Mouse (Mus musculus): Measurements from ENCODE around the gene Galnt15. TPM values are rescaled to one million over a fixed set of nuclear protein-coding genes. Genes with fewer than 3 reads are reported as not detected.

Galnt15 gene
- polyA plus RNA-seq (2012; rRNA removed) = 0.02 TPM in 2 replicates

DNA sequence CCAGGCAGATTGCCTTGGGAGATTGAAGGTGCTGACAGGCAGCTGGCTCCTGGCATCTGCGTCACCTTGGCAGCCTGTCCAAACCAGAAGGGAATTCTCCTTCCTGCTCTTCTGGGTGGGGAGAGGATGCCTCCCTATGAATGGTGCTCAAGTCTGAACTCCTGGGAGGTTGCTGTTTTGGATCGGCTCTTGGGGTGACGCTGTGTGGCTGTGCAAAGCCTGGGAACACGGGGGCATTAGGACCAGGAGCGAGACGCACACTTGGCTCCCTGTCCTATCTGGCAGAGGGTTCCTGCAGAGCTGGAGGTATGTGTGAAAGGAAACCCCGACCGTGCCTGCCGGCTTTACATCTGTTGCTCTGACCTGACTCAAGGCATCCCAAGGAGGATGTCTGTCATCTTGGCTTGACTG, at the start of gene Galnt15:
Galnt15 (plus strand) TSS at position 309 of the 411 bp plus-strand sequence.

DNA sequence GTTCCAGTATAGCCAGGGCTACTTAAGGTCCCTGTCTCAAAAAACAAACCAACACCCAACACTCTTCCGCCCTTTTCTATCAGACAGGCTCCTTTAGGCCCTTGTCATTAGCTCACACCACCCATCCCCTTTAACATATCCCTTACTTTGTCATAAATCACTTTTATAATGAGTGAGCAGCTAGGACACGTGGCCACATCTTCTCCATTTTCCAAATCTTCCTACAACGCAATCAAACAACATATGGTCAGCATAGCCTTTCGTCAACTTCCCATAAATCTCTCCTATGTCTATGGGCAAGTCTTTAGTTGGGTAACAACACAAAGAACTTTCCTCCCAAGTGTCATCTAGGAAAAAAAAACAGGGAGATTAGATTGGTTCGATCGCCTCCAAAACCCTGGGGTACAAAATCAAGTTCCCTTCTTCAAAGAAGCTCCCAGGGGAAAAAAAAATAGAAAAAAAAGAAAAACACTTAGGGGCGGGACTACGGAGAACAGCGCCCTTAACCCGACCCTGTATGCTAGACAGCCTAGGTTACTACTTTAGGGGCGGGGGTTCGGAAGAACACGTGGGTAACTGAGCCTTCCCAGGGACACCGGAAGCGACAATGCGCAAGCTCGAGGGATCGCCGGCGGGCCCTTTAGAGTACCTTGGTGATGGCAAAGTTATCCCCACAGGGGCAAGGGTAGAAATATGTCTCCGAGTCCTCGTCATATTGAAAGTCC, 56.1 kb downstream of the Galnt15 start, which contains the start of gene Oxnad1:
Oxnad1 (plus strand) TSS at position 614 of the 725 bp plus-strand sequence.

DNA sequence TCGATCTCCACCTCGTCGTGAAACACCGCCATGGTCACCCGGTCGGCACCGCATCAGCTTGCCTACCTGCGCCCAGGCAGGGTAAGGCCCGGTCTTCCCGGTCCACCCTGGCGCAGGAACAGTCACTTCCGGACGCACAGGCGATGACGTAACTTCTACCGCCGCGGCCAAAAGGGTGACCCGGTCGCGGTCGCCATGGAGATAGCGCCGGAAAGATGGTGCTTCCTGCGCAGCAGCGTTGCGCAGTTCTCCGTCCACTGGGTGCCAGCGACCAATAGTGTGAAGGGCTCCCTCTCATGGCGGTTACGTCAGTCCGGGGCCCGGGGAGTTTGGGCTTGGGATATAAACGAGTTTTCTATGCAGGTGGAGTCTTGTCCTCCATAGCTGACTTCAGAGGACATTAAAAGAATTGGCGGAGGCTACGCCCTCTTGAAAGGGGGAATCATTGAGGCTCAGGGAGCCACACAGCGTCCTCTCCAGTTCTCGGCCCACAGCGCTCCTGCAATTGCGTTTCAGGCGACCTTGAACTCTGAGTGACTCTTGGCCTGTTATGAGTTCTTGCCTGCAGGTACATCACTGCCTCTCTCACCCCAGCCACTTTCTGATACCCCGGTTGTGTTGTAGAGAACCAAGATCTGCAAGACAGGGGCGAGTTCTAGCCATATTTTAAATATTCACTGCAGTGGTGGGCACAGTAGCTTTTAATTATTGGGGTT, 56.9 kb downstream of the Galnt15 start, which contains the start of gene Dph3:
Dph3 (minus strand) TSS at position 244 of the 716 bp plus-strand sequence.

Other genes starting within 250 kb of the Galnt15 start
- 5.3 and 6.8 TPM in 2 replicates for gene Ankrd28, start 198.3 kb upstream of the Galnt15 start, polyA plus RNA-seq (2012; rRNA removed)
- gene Oxnad1, start 56.4 kb downstream of the Galnt15 start, polyA plus RNA-seq (2012; rRNA removed) = 17.5 and 17.6 TPM in 2 replicates
- 18.9 and 24.4 TPM in 2 replicates for gene Dph3, start 56.7 kb downstream of the Galnt15 start, polyA plus RNA-seq (2012; rRNA removed)
- gene Msmb, start 113.0 kb downstream of the Galnt15 start, polyA plus RNA-seq (2012; rRNA removed) = 0.13 TPM in 1 of 2 replicates, not detected in the other
- gene Ncoa4, start 130.9 kb downstream of the Galnt15 start, polyA plus RNA-seq (2012; rRNA removed) = 103 TPM in 2 replicates
- gene Timm23, start 172.9 kb downstream of the Galnt15 start, polyA plus RNA-seq (2012; rRNA removed) = 95.0 and 100 TPM in 2 replicates
- 4.6 and 5.4 TPM in 2 replicates for gene Parg, start 173.0 kb downstream of the Galnt15 start, polyA plus RNA-seq (2012; rRNA removed)

All from liver, embryonic 18 days (tissue).